Mouse (Mus musculus) liver, embryonic 11.5 days (tissue): Measurements from ENCODE around the gene Atxn7. TPM values are rescaled to one million over a fixed set of nuclear protein-coding genes. Genes with fewer than 3 reads are reported as not detected.

Source experiments
- ATAC-seq: fragments of 200-750 bp; cut with Nextera tagmentation; replicated peaks from 2 replicates; pipeline ENCODE4 v1.8.0; 2017; ENCODE audit warnings: moderate number of reproducible peaks, mild to moderate bottlenecking, moderate TSS enrichment, moderate library complexity; ENCODE audit not compliant: low FRiP score
- DNase-seq: peaks from one replicate; pipeline ENCODE4 v3.0.0-alpha.2; 2017; ENCODE audit warnings: low spot score
- H3K27ac ChIP-seq: fragments of 300-500 bp; sonication (generic); 2 replicates; pipeline ENCODE4 v1.5.1; 2014; ENCODE audit warnings: mild to moderate bottlenecking, low read depth, low read length, control low read depth
- H3K27me3 ChIP-seq: fragments of 300-500 bp; sonication (generic); replicated peaks from 2 replicates; pipeline ENCODE4 v1.6.1; 2014; ENCODE audit warnings: low read length, mixed read lengths; ENCODE audit not compliant: control insufficient read depth, insufficient read depth
- H3K36me3 ChIP-seq: fragments of 300-500 bp; sonication (generic); 2 replicates; pipeline ENCODE4 v1.6.1; 2014; ENCODE audit warnings: mild to moderate bottlenecking, low read length, moderate library complexity, mixed read lengths; ENCODE audit not compliant: control insufficient read depth, insufficient read depth
- H3K4me1 ChIP-seq: fragments of 300-500 bp; sonication (generic); replicated peaks from 2 replicates; pipeline ENCODE4 v1.6.1; 2014; ENCODE audit warnings: low read length, mixed read lengths; ENCODE audit not compliant: control insufficient read depth, insufficient read depth
- H3K4me2 ChIP-seq: fragments of 300-500 bp; sonication (generic); 2 replicates; pipeline ENCODE4 v1.6.1; 2014; ENCODE audit warnings: mild to moderate bottlenecking, control low read depth, moderate library complexity
- H3K4me3 ChIP-seq: fragments of 300-500 bp; sonication (generic); 2 replicates; pipeline ENCODE4 v1.5.1; 2014; ENCODE audit warnings: low read depth, low read length, control low read depth
- H3K9ac ChIP-seq: fragments of 300-500 bp; sonication (generic); 2 replicates; pipeline ENCODE4 v1.6.1; 2014; ENCODE audit warnings: low read depth, low read length, control low read depth
- H3K9me3 ChIP-seq: fragments of 300-500 bp; sonication (generic); 2 replicates; pipeline ENCODE4 v1.6.1; 2016; ENCODE audit warnings: low read length, inconsistent platforms, mixed read lengths; ENCODE audit not compliant: control insufficient read depth
- WGBS: fragments of 180-500 bp; shearing (Covaris S2); extraction: QIAGEN DNeasy Blood & Tissue Kit; methylation state at CpG from one replicate; pipeline ENCODE4 v1.1.7; 2014; 5-methylcytosine and 5-hydroxymethylcytosine counted together
- polyA plus RNA-seq: library from polyadenylated mRNA; unstranded; fragments of >200 nt; fragmentation: Nextera tagmentation; extraction: Ambion mirVana; gene quantifications from 2 replicates; pipeline ENCODE4 v1.2.1, GENCODE M21; 2014

Atxn7 gene
- 3.0 and 4.0 TPM in 2 replicates for polyA plus RNA-seq

- Histone ChIP-seq H3K4me3 (peak within 1 kb of the TSS; percentile 95), H3K9me3 (no peaks in the 10 kb centered on the region), H3K27ac (peak within 1 kb of the TSS; percentile 85), H3K36me3 (no peaks in the 10 kb centered on the region; the same call in 1 of the 2 replicates), H3K27me3 (no peaks in the 10 kb centered on the region), H3K4me1 (peaks cover 19% of the 10 kb centered on the region), H3K4me2 (peak within 1 kb of the TSS; percentile 75), H3K9ac (peak within 1 kb of the TSS; percentile 98)
- DNase-seq: peak; percentile 68
- ATAC-seq: peak; percentile 70
- WGBS: 4% methylated on average over 48 of the region's 56 CpGs
Measured at GRCm38 (mm10) chr14:13961401-13962112, at the start of gene Atxn7, which contains the start of gene Thoc7. Gene Atxn7, plus strand, starts transcription at chr14:13961440. Gene Thoc7, minus strand, starts transcription at chr14:13961852.

- no peak for ATAC-seq
- Histone ChIP-seq H3K36me3 (no peaks in the 10 kb centered on the region), H3K27me3 (no peaks in the 10 kb centered on the region), H3K4me2 (no peak within 1 kb of the TSS), H3K9ac (no peak within 1 kb of the TSS), H3K27ac (no peak within 1 kb of the TSS), H3K9me3 (no peaks in the 10 kb centered on the region), H3K4me1 (no peaks in the 10 kb centered on the region), H3K4me3 (no peak within 1 kb of the TSS)
- 40% methylated on average over 1 of the region's 1 CpGs for WGBS
- no peak for DNase-seq
Measured at GRCm38 (mm10) chr14:13914387-13915082, 46.7 kb upstream of the Atxn7 start, which contains the start of gene Gm281. Gene Gm281, minus strand, starts transcription at chr14:13914478.

GRCm38 (mm10) chr14:13915207-13915606, 46.0 kb upstream of the Atxn7 start:
- DNase-seq (no peak), ATAC-seq (no peak)
- Histone ChIP-seq H3K4me3 (no peak overlapping the region), H3K27me3 (no peaks in the 10 kb centered on the region), H3K27ac (no peak overlapping the region), H3K4me2 (no peak overlapping the region), H3K36me3 (no peaks in the 10 kb centered on the region), H3K4me1 (no peaks in the 10 kb centered on the region), H3K9me3 (no peaks in the 10 kb centered on the region), H3K9ac (no peak overlapping the region)
- 66% methylated on average over 4 of the region's 4 CpGs for WGBS

GRCm38 (mm10) chr14:13917208-13917607, 44.0 kb upstream of the Atxn7 start:
- ATAC-seq: no peak
- Histone ChIP-seq H3K4me3 (no peak overlapping the region), H3K27me3 (no peaks in the 10 kb centered on the region), H3K9ac (no peak overlapping the region), H3K4me1 (no peaks in the 10 kb centered on the region), H3K9me3 (no peaks in the 10 kb centered on the region), H3K27ac (no peak overlapping the region), H3K36me3 (no peaks in the 10 kb centered on the region), H3K4me2 (no peak overlapping the region)
- WGBS: 80% methylated on average over 10 of the region's 10 CpGs
- no peak for DNase-seq

GRCm38 (mm10) chr14:13917630-13918029, 43.6 kb upstream of the Atxn7 start:
- Histone ChIP-seq H3K27ac (no peak overlapping the region), H3K4me3 (no peak overlapping the region), H3K36me3 (no peaks in the 10 kb centered on the region), H3K4me1 (no peaks in the 10 kb centered on the region), H3K9me3 (no peaks in the 10 kb centered on the region), H3K4me2 (no peak overlapping the region), H3K9ac (no peak overlapping the region), H3K27me3 (no peaks in the 10 kb centered on the region)
- no peak for ATAC-seq
- 54% methylated on average over 3 of the region's 3 CpGs for WGBS
- no peak for DNase-seq

GRCm38 (mm10) chr14:13933290-13934051, 27.8 kb upstream of the Atxn7 start:
- H3K27me3 ChIP-seq: no peaks in the 10 kb centered on the region
- H3K36me3 ChIP-seq: no peaks in the 10 kb centered on the region
- peaks cover 2% of the 10 kb centered on the region; the same call in 1 of the 2 replicates for H3K9me3 ChIP-seq
- H3K4me2 ChIP-seq: peak overlapping the region; percentile 75
- H3K27ac ChIP-seq: no peak overlapping the region
- H3K4me3 ChIP-seq: peak overlapping the region; percentile 40
- ATAC-seq: peak; percentile 67
- 29% methylated on average over 31 of the region's 31 CpGs for WGBS
- H3K4me1 ChIP-seq: no peaks in the 10 kb centered on the region
- DNase-seq: peak; percentile 39
- H3K9ac ChIP-seq: peak overlapping the region; percentile 56

- DNase-seq (no peak), ATAC-seq (peak; percentile 56)
- Histone ChIP-seq H3K4me1 (no peaks in the 10 kb centered on the region), H3K9me3 (peaks cover 2% of the 10 kb centered on the region; the same call in 1 of the 2 replicates), H3K4me3 (peak overlapping the region; percentile 40; the same call in 1 of the 2 replicates), H3K27me3 (no peaks in the 10 kb centered on the region), H3K9ac (no peak overlapping the region; the same call in 1 of the 2 replicates), H3K36me3 (no peaks in the 10 kb centered on the region), H3K27ac (no peak overlapping the region), H3K4me2 (peak overlapping the region; percentile 75)
- WGBS: 38% methylated on average over 5 of the region's 5 CpGs
Measured at GRCm38 (mm10) chr14:13934052-13934371, 27.2 kb upstream of the Atxn7 start.

- no peak overlapping the region for H3K4me2 ChIP-seq
- no peaks in the 10 kb centered on the region for H3K4me1 ChIP-seq
- 88% methylated on average over 4 of the region's 4 CpGs for WGBS
- H3K27ac ChIP-seq: no peak overlapping the region
- ATAC-seq (no peak), DNase-seq (no peak)
- no peak overlapping the region for H3K4me3 ChIP-seq
- H3K27me3 ChIP-seq: no peaks in the 10 kb centered on the region
- no peaks in the 10 kb centered on the region for H3K9me3 ChIP-seq
- H3K9ac ChIP-seq: no peak overlapping the region
- H3K36me3 ChIP-seq: peaks cover 7% of the 10 kb centered on the region
Measured at GRCm38 (mm10) chr14:13944686-13945085, 16.6 kb upstream of the Atxn7 start.
